Mouse (Mus musculus) monocyte, adult 2 months (primary cell): ENCODE measurements around the gene Ccdc43.
"Not testable (repeated sequence)": the region's sequence is repeated elsewhere in the genome, so short reads cannot be mapped to it uniquely, and the experiment has no call there.

ENCODE experiments used
- DNase-seq, 2 experiments: peaks; one replicate each; pipeline ENCODE4 v3.0.0; 2022; ENCODE audit warnings: low spot score in 2 of 2, low read depth in 1 of 2

Ccdc43 gene

GRCm38 (mm10) chr11:102697338-102698017 lies at the start of gene Ccdc43:
Ccdc43 (minus strand) TSS chr11:102697782.
- peak; percentile 58 to 81 for DNase-seq

GRCm38 (mm10) chr11:102744746-102745145 lies 47.2 kb upstream of the Ccdc43 start:
- DNase-seq, result no peak

DNA sequence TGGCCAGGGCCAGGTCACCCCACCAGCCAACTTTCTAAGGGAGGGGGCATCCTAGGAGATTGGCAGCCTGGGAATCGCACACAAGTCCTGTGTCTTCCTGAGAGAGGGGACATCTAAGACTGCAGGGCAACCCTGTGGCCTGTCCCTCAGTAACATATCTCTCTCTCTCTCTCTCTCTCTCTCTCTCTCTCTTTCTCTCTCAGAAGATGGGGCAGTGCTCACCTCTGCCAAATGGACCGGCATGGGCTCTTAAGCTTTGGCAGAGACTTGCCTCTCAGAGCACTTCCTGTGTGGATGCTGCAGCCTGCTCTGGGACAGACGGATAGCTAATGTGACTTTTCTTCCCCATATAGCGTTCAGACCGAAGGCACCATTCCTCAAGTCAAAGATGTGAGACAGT lies 45.3 kb upstream of the Ccdc43 start:
- no peak for DNase-seq

DNA sequence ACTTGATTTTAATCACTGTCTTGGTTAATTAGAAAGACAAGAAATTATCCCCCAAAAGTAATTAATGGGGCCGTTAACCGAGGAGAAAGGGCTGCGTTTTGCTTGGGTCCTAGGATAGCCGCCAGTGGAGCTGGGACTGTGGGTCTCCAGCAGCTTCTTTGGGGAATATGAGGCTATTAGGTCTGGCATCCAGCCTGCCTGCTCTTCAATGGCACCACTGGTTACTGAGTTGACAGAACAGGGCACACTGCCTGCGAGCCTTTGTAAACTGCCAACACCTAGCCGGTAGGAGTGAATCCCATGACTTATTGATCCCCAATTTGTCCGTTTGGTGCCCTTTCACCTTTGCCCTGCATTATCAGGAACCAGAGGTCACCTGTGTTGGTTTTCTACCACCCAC lies 44.5 kb upstream of the Ccdc43 start:
- no peak for DNase-seq

DNA sequence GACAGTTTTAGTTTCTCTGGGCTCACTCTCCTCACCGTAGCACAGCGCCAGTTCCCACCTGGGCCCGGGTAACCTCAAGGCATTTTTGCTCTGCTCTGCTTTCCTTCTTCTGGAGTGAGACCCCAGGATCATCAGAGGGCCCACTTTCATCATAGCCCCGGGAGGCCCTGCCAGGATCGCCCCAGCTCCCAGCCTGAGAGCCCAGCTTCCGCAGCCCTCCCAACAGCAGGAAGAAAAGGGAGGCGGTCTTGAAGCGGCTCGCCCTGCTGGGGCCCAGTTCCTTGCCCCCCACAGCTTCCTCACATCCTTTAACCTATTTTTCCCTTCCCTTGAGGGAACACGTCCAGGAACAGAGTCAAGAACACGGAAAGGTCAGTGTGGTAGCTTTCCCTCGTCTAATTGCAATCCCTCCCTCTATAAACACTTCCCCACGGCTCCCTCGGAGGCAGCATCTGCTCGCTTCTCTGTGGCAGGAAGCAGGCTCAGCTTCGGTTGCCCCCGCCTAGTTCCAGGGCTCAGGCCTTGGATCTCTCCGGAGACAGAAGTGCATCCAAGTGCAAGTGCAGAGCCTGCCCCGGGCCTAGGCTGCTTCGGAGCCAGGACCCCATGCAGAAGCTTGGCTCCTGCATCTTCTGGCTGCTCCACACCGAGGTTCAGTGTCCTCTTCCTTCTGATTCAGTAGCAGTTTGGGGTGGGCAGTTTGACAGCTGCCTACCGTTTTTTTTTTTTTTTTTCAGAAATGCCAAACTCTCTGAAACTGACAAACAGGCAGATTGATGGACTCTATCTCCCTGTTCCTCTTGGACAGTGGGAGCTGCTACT lies 43.8 kb upstream of the Ccdc43 start:
- DNase-seq, result no peak

DNA sequence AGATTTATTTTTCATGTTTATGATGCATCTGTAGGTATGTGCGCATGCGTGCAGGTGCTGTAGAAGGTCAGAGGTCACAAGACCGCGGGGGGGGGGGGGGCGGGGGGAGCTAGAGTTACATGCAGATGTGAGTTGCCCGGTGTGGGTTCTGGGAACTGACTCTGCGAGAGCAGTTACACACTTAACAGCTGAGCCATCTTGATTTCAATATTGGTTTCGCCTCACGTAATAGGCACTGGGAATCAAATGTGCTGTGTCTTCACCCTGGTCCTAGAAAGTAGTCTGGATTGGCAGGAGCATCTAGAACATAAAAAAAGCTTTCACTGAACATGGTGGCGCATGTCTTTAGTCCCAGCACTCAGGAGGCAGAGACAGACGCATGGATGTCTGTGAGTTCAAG lies 43.1 kb upstream of the Ccdc43 start:
- no peak for DNase-seq

DNA sequence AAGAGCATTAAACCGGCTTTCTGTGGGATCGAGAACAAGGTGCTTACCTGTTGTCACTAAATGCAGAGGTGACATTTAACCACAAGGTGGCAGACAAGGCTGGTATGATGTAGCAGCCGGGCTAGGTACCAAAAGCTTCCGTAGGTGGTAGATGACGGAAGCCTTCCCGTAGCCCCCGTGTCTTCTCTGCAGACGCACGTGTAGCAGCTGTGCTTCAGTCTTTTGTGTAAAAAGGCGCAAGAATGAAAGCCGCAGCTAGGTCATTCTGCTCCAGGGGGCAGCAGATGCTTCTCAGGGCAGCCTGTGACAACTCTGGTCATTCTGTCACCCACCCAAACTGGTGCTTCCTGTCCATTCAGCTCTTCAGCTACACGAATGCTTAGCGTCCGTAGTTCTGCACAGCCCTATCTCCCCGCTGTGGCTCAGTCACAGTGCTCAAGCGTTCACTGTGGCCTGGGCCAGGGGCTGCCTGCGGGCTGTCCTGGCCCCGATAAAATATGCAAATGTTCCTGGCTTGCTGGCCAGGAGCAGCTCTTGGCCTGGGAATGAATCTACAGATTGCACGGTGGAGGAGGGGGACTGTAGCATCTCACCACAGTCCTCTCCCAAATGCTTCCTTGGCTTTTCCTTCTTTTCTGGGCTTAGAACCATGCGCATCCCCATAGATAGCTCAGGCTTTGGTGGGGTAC lies 41.8 kb upstream of the Ccdc43 start:
- DNase-seq, result no peak

DNA sequence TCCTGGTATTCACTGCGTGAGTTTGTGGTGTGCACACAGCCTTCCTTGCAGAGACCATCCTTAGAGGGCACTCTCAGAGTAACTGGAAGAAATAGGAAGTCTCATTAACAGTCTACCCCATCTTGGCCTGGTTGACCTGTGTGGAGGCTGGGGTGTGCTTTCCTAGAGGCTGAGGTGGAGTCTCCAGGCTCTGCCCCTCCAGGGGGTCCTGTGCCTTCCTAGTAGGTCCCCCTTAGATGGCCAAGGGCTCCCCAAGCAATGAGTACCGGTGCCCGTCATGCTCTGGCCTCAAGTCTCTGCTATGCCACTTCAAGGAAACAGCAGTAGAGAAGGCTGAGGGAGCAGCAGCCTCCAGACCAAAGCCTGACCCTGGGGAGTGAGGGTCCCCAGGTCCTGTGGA lies 40.5 kb upstream of the Ccdc43 start:
- no peak for DNase-seq

GRCm38 (mm10) chr11:102734961-102735360 lies 37.4 kb upstream of the Ccdc43 start:
- DNase-seq, result no peak

- no peak for DNase-seq
Observed at GRCm38 (mm10) chr11:102733146-102733545, 35.6 kb upstream of the Ccdc43 start.

DNA sequence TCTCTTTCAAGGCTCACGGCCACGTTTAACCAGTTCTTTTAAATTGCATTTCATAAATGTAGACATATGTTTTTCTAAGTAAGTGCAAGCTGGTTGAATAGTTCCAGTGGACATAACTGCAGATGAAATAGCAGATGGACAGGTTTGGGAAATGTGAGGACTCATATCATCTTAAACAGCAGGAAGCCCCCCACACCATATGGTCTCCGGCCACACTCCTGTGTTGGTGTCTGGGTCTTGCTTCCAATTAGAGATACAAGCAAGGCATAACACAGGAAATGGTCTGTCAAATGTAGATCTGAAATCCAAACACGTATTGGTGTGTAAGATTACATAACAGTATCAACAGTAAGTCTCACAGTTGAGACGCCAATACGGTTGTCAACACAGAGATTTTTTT lies 33.8 kb upstream of the Ccdc43 start:
- DNase-seq, result no peak

DNA sequence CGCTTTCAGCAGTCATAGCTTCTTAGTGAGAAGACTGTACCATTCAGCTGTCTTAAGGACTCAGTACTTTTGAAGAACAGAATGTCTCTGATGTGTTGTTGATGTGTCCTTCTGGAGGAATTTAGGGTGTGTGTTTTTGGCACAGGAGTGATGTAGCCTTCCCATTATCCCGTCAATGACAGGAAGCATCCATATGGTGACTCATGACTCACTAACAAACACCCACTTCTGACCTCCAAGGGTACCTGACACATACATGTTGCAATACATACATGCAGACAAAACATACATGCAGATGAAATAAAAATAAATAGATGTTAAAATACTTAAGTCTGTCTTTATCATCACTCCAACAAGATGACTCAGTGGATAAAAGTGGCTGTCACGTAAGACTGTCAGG lies 32.3 kb upstream of the Ccdc43 start:
- no peak for DNase-seq

DNA sequence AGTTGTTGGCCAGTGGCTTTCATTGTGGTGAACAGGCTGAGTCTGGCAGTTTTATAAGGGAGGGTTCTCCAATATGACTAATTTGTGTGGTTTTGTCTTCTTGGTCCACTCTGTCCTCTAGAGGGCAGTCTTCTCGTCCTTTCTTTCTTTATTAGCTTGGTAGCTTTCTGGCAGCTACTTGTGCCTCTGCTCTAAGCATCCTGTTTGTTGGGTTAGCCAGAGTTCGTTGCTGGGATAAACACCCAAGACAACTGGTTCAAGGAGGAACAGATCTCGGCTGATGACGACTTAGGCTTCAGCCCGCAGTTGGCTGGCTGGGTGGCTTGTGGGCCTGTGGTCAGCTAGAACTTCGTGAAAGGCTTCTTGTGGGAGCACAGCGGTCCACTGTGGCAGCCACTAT lies 31.0 kb upstream of the Ccdc43 start:
- DNase-seq, result no peak

DNA sequence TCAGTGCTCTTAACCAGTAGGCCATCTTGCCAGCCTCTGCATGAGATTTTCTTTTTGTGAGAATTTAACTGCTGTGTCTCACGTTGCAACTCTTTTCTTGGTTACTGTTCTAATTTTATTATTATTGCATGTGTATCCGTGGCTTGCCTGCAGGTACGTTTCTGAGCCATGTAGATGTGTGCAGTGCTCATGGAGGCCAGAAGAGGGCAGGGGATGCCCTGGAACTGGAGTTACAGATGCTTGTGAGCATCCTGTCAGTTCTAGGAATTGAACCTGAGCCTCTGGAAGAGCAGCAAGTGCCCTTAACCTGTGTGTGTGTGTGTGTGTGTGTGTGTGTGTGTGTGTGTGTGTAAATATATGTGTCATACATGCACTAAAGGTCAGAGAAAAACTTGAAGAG lies 28.0 kb upstream of the Ccdc43 start:
- no peak for DNase-seq

- no peak for DNase-seq
Observed at GRCm38 (mm10) chr11:102716135-102716534, 18.6 kb upstream of the Ccdc43 start.

DNA sequence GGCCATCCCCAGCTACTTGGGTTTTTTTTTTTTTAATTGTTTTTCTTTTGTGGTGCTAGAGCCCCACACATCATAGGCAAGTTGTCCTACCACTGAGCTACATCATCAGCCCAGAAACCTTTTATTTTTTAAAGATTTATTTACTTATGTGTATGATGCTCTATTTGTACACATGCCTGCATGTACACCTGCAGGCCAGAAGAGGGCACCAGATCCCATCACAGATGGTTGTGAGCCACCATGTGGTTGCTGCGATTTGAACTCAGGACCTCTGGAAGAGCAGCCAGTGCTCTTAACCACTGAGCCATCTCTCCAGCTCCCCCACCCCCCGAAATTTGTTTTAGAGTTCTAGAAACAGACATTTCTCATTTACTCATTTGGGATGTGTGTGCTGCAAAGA lies 17.0 kb upstream of the Ccdc43 start:
- not testable (repeated sequence) for DNase-seq

DNA sequence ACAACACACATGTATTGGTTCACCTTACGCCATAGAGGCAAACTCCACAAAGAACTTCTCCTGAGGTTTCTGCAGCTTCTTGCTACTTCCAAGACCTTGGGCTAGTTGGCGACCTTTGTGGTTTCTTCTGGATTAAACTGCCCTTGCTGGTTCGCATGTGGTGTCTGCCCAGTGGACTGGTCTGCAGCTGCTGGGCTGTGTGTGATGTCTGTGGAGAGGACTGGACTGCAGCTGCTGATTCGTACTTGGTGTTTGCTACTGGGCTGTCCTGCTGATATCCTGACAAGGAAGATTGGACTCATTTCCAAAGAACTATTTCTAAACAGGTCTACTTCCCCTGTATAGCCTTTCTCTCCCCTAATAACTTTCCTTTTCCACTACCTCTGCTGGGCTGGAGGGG lies 14.8 kb upstream of the Ccdc43 start:
- DNase-seq, result no peak

GRCm38 (mm10) chr11:102702206-102702605 lies 4.6 kb upstream of the Ccdc43 start:
- not testable (repeated sequence) for DNase-seq

DNA sequence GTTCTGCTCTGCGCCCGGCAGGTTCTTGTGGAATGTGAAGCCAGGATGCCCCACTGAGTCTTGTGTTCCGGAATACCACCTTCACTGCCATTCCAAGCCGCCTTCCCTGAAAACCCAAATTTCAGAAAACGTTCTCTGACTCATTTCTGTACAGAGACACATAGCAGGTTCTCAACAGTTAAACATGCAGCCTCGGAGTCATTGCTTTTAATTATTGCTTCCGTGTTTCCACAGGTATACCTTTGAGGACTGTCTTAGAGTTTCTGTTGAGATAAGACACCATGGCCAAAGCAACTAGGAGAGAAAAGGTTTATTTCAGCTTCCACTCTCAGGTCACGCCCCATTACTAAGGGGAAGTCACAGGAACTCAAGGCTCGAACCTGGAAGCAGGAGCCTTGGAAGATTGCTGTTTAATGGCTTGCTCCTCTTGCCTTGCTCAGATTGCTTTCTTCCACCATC lies 465 bp upstream of the Ccdc43 start:
- DNase-seq, result peak in 1 of 2 experiments; percentile 10

DNA sequence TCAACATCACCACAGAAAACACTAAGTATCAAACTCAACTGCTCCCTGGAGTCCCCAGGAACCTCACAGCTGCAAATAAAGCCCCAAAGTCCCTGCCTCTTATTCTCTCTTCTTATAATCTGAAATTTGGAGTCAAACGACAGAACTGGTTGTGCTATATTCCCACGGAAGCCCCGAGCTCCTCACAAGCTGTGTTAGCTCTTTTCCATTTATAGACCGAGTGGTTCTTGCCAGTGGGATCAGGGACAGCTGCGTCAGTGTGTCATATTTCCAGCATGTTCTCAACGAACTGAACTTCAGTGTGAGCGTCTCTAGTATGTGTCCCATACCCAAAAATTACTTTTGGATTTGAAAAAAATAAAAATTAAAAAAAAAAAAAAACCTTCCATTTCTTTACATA lies 2.3 kb downstream of the Ccdc43 start:
- no peak for DNase-seq

- peak in 1 of 2 experiments; percentile 37 for DNase-seq
Observed at GRCm38 (mm10) chr11:102690162-102690561, 7.4 kb downstream of the Ccdc43 start.
